Mouse (Mus musculus): ENCODE measurements at regions not wholly inside any gene's neighbourhood (a gene's known extent, or its start where the extent isn't known, plus 50 kb on each side); places are given as distances from the start of the nearest gene placed in this dataset.
"Not testable (repeated sequence)": the region's sequence is repeated elsewhere in the genome, so short reads cannot be mapped to it uniquely, and the experiment has no call there.

DNA sequence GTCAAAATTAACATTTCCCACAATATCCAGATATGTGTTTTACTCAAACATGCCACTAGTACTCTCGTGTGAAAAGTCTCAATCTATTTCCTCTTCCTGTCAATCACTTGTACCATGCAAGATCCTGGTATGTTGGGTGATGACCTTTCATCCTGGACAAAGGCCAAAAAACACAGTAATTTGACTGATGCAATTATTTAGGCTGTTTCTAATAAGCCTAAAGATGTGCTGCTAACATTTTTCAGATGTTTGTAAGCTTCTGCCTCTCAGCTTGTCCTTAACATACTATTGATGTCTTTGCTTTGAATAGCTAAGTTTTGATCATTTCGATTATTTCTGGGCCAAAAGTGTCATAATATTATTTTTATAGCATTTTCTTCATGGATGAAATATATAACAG is 418.4 kb upstream of the Arrdc4 start:
- DNase-seq (ENCODE audit: low spot score): peak; percentile 67

DNA sequence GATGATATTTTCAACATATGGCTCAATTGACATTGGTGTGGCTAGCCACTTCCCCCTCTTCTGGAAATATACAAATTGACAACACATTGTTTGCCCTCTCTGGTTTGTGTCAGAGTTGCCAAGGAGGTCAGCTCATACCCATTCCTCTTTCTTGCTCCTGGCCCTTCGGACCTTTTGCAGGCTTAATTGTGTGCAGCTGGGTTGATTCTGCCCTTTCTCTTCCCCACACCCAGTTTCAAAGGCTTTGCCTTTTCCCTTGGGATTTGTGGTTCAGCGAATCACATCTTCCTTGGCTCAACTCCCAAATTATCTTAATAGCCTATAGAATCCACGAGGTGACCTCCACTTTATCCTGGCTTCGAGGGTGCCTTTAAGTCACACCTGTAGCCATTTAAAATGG is 412.9 kb upstream of the Arrdc4 start:
- DNase-seq (ENCODE audit: low spot score): peak; percentile 25

DNA sequence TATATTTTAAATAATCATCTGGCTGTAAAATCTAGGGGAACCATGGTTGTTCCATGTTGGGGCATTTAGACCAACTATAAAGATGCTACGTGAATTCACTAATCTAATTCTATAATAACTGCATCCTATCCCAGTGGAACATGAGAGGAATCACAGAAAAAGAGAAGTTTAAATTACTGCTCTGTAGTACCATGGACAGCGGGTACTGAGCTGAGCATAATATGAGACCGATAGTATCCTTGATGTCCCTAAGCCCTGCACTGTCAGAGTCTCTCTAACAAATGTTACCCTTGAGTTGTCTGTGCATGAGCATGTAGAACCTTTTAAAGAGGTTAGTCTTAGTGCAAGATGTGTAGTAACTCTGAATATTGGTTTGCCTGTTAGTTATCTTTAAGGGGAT is 393.3 kb upstream of the Arrdc4 start:
- peak; percentile 35 for DNase-seq (ENCODE audit: low spot score)

GRCm38 (mm10) chr7:69133441-69133840 is 384.4 kb upstream of the Arrdc4 start:
- no peak for DNase-seq (ENCODE audit: low spot score)

DNA sequence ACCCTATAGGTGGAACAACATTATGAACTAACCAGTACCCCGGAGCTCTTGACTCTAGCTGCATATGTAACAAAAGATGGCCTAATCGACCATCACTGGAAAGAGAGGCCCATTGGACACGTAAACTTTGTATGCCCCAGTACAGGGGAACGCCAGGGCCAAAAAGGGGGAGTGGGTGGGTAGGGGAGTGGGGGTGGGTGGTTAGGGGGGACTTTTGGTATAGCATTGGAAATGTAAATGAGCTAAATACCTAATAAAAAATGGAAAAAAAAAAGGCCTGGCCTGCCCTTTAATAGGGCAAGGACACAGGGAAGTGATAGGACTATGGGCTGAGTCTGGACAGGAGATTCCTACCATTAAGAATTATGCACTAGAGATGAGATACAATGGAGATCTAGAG is 352.7 kb upstream of the Arrdc4 start:
- DNase-seq (ENCODE audit: low spot score): not testable (repeated sequence)

GRCm38 (mm10) chr7:69097587-69098095 is 348.6 kb upstream of the Arrdc4 start:
- DNase-seq (ENCODE audit: low spot score): peak; percentile 27

- no peak for DNase-seq (ENCODE audit: low spot score)
These were observed 325.7 kb upstream of the Arrdc4 start for GRCm38 (mm10) chr7:69074780-69075179.

DNA sequence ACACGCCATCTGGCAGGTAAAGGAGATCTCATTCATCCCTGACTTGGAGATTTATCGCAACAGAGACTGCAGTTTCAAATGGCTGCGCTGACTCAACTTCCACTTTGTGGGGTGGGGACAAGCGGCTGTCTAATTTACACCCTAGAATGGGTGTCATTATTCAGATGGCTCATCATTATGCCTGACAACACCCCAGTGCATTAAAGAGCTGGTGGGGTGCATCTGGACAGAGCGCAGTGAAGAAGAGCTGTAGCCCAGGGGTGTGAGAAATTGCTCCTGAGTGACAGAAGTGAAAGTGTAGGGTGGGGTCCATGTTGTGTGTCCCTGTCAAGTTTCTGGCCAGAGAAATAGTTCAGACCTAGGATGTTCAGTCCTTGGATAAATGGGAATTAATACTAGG is 314.0 kb upstream of the Arrdc4 start:
- no peak for DNase-seq (ENCODE audit: low spot score)

DNA sequence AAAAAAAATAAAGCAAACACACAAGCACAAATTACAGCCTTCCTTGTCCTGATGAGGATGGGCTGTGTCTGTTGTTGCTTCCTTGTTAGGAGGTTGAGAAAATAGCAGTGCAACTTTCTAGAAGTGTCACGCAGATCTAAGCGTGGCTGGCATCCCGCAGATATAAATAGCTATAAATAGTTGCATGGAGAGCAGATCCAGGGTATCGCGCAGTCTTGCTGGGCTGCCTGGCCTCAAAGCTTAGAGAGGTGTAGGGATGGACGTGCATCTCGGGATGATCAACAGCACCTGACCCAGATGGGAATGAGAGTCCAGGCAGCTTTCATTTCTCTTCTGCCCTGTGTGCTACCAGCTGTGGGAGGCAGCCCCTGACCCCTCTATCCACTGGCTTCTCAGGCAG is 313.5 kb upstream of the Arrdc4 start:
- DNase-seq (ENCODE audit: low spot score): no peak

DNA sequence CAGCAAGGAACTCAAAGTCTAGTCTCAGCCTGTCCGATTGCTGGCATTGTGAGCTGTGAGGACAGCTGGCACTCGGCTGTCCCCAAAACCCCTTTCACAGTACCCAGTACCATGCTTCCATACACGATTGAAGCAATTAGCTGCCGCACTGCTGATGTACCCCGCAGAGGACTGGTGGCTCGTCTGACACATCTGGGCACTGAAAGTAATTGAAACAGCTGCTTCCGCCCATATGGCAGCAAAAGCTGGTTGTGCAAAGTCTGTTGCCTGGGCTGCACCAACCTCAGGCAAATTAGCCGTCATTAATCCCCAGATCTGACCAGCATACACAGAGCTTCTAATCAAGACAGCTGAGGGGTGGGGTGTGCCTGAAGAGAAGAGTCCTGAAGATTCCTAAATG is 313.1 kb upstream of the Arrdc4 start:
- DNase-seq (ENCODE audit: low spot score): peak; percentile 10

DNA sequence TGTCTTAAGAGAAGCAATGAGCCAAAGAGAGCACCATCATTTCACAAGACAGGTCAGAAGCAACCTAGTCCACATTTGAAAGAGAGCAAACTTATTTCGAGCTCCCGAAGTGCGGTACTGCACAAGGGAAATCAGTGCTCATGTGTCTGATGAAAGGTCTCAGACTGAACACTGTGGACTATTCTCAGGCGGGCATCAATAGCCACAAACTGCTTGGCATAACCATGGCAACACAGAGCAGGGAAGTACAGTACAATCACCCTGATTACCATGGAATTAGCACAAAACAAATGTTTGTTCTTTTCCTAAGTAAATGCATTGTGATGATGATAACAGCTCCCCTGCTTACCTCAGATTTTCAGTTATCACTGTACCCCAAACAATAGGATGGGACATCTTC is 312.2 kb upstream of the Arrdc4 start:
- no peak for DNase-seq (ENCODE audit: low spot score)

GRCm38 (mm10) chr7:69016575-69016974 is 267.5 kb upstream of the Arrdc4 start:
- DNase-seq (ENCODE audit: low spot score): peak; percentile 21

- DNase-seq (ENCODE audit: low spot score): no peak
These were observed 266.0 kb upstream of the Arrdc4 start for GRCm38 (mm10) chr7:69015047-69015446.

- no peak for DNase-seq (ENCODE audit: low spot score)
These were observed 258.2 kb upstream of the Arrdc4 start for GRCm38 (mm10) chr7:69007237-69007636.

GRCm38 (mm10) chr7:68988061-68988460 is 239.0 kb upstream of the Arrdc4 start:
- DNase-seq (ENCODE audit: low spot score): no peak

DNA sequence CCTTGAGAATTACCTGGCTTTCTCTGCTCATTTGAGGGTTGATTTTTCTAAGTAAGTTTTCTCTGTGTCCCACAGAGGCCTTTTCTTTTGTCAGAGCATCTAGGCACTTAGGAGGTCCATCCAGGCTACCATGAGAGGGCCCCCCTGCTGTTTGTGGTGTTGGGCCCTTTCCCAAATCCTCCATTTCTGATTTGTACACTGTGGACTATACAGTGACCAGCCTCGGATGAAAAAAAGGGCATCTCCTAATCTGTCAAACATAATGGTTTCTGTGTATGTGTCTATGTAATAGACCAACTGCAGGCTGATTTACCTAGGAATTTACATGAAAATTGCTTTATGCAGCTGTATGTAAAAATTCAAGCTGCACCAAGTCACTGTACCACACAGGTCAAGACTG is 234.9 kb upstream of the Arrdc4 start:
- DNase-seq (ENCODE audit: low spot score): no peak

- no peak for DNase-seq (ENCODE audit: low spot score)
These were observed 234.0 kb upstream of the Arrdc4 start for GRCm38 (mm10) chr7:68982914-68983502.

DNA sequence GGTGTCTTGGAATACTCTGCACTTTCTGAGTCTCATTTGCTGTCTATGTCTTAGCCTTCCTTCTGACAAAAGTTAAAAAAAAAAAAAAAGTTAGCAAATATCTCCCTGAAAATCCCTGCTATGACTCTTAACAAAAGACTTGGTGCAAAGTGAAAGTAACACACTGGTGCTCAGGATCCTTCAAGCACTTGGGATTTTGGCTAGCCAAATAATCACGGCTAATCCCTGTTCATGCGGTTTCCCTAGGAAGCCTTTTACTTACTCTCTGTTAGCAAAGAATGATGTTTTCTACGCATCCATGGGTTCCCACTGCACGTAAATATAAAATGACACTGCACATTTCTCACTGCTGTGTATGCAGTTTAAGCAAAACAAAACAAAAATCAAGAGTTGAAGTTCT is 229.5 kb upstream of the Arrdc4 start:
- no peak for DNase-seq (ENCODE audit: low spot score)

- DNase-seq (ENCODE audit: low spot score): peak; percentile 79
These were observed 228.0 kb upstream of the Arrdc4 start for GRCm38 (mm10) chr7:68976813-68977752.

- no peak for DNase-seq (ENCODE audit: low spot score)
These were observed 226.9 kb upstream of the Arrdc4 start for GRCm38 (mm10) chr7:68975956-68976355.

GRCm38 (mm10) chr7:68975580-68975894 is 226.5 kb upstream of the Arrdc4 start:
- no peak for DNase-seq (ENCODE audit: low spot score)

DNA sequence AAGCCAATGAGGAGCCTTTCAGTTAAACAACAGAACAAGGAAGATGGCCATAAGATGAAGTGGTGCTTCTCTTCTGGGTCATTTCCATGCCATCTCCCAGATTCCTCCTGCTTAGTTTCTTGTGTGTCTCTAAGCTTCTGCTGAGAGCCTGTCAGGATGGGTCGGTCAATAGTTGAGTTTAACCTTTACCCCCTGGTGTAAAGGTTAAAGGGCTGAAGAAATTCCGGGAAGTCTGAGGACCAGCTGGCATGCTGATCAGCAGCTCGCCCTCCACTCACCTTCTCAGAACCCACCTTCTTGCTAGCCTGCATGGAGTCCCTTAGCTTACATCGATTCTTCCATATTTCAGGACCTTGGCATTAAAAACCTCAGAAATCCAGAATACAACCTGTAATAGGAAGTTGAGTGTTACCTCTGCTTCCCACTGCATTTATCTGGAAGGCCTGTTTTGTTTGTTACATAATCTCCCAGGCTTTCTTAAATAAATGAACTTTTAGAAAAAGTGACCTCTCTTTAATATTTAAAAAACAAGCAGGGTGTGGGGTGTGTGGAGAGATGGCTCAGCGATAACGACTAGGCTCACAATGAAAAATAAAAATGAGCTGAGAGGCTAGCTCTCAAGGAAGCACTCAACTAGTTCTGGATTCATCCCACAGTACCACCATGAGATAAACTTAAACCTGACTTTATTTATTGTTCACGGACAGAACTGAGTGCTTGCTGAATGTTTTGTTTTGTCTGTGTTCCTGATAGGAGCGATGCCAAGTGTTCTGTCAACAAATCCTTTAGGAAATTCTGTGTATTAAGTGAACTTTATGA is 225.9 kb upstream of the Arrdc4 start:
- no peak for DNase-seq (ENCODE audit: low spot score)
